Mouse (Mus musculus) kidney, postnatal 0 days (tissue): ENCODE measurements at regions not wholly inside any gene's neighbourhood (a gene's known extent, or its start where the extent isn't known, plus 50 kb on each side); places are given as distances from the start of the nearest gene placed in this dataset.

Experiments used
- ATAC-seq: fragments of 200-750 bp; cut with Nextera tagmentation; replicated peaks from 2 replicates; pipeline ENCODE4 v1.8.0; 2017; ENCODE audit warnings: low read depth, moderate number of reproducible peaks, moderate TSS enrichment, moderate library complexity; ENCODE audit not compliant: low FRiP score
- DNase-seq: peaks from one replicate; pipeline ENCODE4 v3.0.0-alpha.2; 2016; ENCODE audit warnings: low spot score
- H3K27ac ChIP-seq: fragments of 300-500 bp; sonication (generic); 2 replicates; pipeline ENCODE4 v1.5.1; 2014; ENCODE audit warnings: mild to moderate bottlenecking
- H3K27me3 ChIP-seq: fragments of 300-500 bp; sonication (generic); 2 replicates; pipeline ENCODE4 v1.6.1; 2014; ENCODE audit warnings: low read length, mixed read lengths; ENCODE audit not compliant: insufficient read depth
- H3K36me3 ChIP-seq: fragments of 300-500 bp; sonication (generic); 2 replicates; pipeline ENCODE4 v1.6.1; 2014; ENCODE audit warnings: low read length, mixed read lengths; ENCODE audit not compliant: insufficient read depth
- H3K4me1 ChIP-seq: fragments of 300-500 bp; sonication (generic); replicated peaks from 2 replicates; pipeline ENCODE4 v1.6.1; 2014; ENCODE audit warnings: antibody characterized with exemption, low read length, mixed read lengths; ENCODE audit not compliant: insufficient read depth
- H3K4me2 ChIP-seq: fragments of 300-500 bp; sonication (generic); 2 replicates; pipeline ENCODE4 v1.6.1; 2014; ENCODE audit warnings: mild to moderate bottlenecking, low read length, moderate library complexity, mixed read lengths
- H3K4me3 ChIP-seq: fragments of 300-500 bp; sonication (generic); replicated peaks from 2 replicates; pipeline ENCODE4 v1.5.1; 2014; ENCODE audit warnings: low read depth, low read length
- H3K9ac ChIP-seq: fragments of 300-500 bp; sonication (generic); 2 replicates; pipeline ENCODE4 v1.6.1; 2014; ENCODE audit warnings: low read depth, low read length
- H3K9me3 ChIP-seq: fragments of 300-500 bp; sonication (generic); replicated peaks from 2 replicates; pipeline ENCODE4 v1.6.1; 2016; ENCODE audit warnings: low read length, inconsistent platforms, mixed read lengths
- CTCF ChIP-seq: IDR thresholded peaks from 2 replicates; pipeline ENCODE4 v1.5.1; 2016; ENCODE audit warnings: antibody characterized with exemption, low read depth, mild to moderate bottlenecking, moderate library complexity
- WGBS: fragments of 180-500 bp; shearing (Covaris S2); extraction: QIAGEN DNeasy Blood & Tissue Kit; methylation state at CpG from one replicate; pipeline ENCODE4 v1.1.7; 2014; 5-methylcytosine and 5-hydroxymethylcytosine counted together

DNA sequence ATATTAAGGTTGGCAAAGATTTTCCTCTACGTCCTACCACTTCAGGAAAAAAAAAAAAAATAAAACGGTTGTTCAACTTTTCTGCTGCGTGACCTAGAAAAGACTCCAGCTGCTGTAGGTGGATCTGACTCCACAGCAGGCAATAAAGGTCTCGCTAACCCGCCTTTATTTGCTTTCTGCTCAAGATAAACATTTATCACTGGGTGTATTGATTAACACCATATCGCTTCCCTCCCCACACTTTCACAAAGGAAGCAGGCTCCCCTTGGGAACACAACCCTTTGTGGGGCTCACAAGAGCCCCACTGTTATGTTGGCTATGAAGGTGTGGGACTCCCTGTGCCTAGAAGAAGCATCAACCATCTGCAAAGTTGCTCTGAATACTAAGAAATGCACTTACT is 85.1 kb downstream of the Foxa2 start:
- H3K4me2 ChIP-seq: no peak overlapping the region
- DNase-seq (no peak), ATAC-seq (no peak)
- no peak overlapping the region for H3K4me3 ChIP-seq
- H3K36me3 ChIP-seq: no peaks in the 10 kb centered on the region
- no peaks in the 10 kb centered on the region for H3K4me1 ChIP-seq
- no peak overlapping the region for H3K9ac ChIP-seq
- H3K27me3 ChIP-seq: no peaks in the 10 kb centered on the region
- no peaks in the 10 kb centered on the region for H3K9me3 ChIP-seq
- 48% methylated on average over 6 of the region's 6 CpGs for WGBS
- no peak overlapping the region for H3K27ac ChIP-seq
- no peak for TF ChIP-seq CTCF

DNA sequence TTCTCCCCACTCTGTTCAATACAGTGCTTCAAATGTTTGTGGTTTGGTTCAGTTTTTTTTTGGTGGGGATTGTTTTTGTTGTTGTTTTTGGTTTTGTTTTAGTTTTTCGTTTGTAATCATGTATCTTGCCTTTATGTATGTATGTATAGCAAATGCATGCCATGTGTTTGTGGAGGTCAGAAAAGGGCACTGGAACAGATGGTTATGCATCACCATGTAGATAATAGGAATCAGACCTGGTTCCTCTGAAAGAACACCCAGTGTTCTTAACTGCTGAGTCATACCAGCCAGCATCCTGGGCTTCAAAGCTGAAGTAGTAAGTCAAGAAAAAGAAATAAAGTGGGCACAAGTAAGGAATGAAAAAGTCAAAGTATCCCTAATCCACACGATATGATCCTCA is 92.6 kb downstream of the Foxa2 start:
- H3K4me2 ChIP-seq: no peak overlapping the region
- no peak overlapping the region for H3K4me3 ChIP-seq
- H3K9ac ChIP-seq: no peak overlapping the region
- H3K36me3 ChIP-seq: no peaks in the 10 kb centered on the region
- no peaks in the 10 kb centered on the region for H3K9me3 ChIP-seq
- TF ChIP-seq CTCF: no peak
- H3K4me1 ChIP-seq: no peaks in the 10 kb centered on the region
- ATAC-seq: no peak
- H3K27me3 ChIP-seq: no peaks in the 10 kb centered on the region
- no peak for DNase-seq
- 67% methylated on average over 2 of the region's 2 CpGs for WGBS
- no peak overlapping the region for H3K27ac ChIP-seq

DNA sequence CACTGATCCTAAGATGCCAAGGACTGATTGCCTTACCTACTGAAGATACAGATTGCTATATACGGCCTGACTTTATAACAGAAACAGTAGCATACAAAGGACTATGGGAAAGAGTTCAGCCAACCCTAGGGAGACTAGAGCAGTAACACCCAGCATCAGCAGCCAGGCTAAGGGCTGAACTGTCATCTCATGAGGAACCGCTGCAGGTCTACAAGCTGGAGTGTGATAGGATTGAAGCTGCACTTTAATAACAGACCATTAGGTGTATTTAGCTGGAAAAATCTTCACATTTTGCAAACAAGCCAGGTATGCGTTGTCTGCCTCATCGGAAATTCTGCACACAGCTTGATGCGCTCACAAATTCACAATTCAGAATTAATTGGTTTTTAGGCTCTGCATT is 95.5 kb downstream of the Foxa2 start:
- no peak overlapping the region for H3K4me3 ChIP-seq
- no peak overlapping the region for H3K27ac ChIP-seq
- no peaks in the 10 kb centered on the region for H3K4me1 ChIP-seq
- no peak for DNase-seq
- no peaks in the 10 kb centered on the region for H3K27me3 ChIP-seq
- 90% methylated on average over 5 of the region's 5 CpGs for WGBS
- no peaks in the 10 kb centered on the region for H3K9me3 ChIP-seq
- H3K36me3 ChIP-seq: no peaks in the 10 kb centered on the region
- H3K9ac ChIP-seq: no peak overlapping the region
- no peak for TF ChIP-seq CTCF
- H3K4me2 ChIP-seq: no peak overlapping the region
- ATAC-seq: no peak

GRCm38 (mm10) chr2:147944171-147945040 is 102.4 kb downstream of the Foxa2 start:
- DNase-seq (no peak), ATAC-seq (no peak)
- WGBS: 77% methylated on average over 7 of the region's 7 CpGs
- TF ChIP-seq CTCF: no peak
- no peaks in the 10 kb centered on the region for H3K36me3 ChIP-seq
- H3K4me2 ChIP-seq: no peak overlapping the region
- no peaks in the 10 kb centered on the region for H3K4me1 ChIP-seq
- no peaks in the 10 kb centered on the region for H3K27me3 ChIP-seq
- no peak overlapping the region for H3K27ac ChIP-seq
- no peak overlapping the region for H3K4me3 ChIP-seq
- H3K9ac ChIP-seq: no peak overlapping the region
- H3K9me3 ChIP-seq: no peaks in the 10 kb centered on the region

- Histone ChIP-seq H3K36me3 (no peaks in the 10 kb centered on the region), H3K27ac (no peak overlapping the region), H3K4me3 (no peak overlapping the region), H3K9me3 (no peaks in the 10 kb centered on the region), H3K4me1 (no peaks in the 10 kb centered on the region), H3K9ac (no peak overlapping the region), H3K27me3 (no peaks in the 10 kb centered on the region), H3K4me2 (no peak overlapping the region)
- ATAC-seq (no peak), DNase-seq (no peak)
- whole genome bisulfite sequencing: 33% methylated on average over 4 of the region's 4 CpGs
- no peak for TF ChIP-seq CTCF
Observed at GRCm38 (mm10) chr2:147942591-147942990, 104.2 kb downstream of the Foxa2 start.

DNA sequence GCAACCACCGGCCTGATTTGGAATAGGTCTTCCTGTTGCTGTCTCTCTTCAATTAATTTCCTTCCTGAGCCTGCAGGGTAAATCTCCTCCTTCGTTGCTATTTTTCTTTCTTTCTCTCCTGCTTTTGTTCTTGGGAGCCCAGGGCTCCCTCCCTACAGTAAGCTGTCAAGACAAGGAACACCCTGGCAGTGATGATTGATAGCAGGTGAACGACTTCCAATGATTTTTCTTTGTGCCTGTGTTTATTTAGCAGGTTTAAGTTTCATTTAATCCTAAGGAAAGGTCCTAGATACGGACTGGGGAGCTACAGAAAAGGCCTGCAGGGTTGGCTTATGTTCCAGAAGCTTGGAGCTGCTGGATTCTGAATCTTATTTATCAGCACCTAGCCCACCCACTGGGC is 105.5 kb downstream of the Foxa2 start:
- H3K4me1 ChIP-seq: no peaks in the 10 kb centered on the region
- DNase-seq: peak; percentile 38
- no peaks in the 10 kb centered on the region for H3K36me3 ChIP-seq
- no peak overlapping the region for H3K4me2 ChIP-seq
- no peak overlapping the region for H3K4me3 ChIP-seq
- no peak overlapping the region for H3K9ac ChIP-seq
- no peaks in the 10 kb centered on the region for H3K27me3 ChIP-seq
- H3K27ac ChIP-seq: no peak overlapping the region
- H3K9me3 ChIP-seq: no peaks in the 10 kb centered on the region
- 6% methylated on average over 4 of the region's 4 CpGs for WGBS
- no peak for TF ChIP-seq CTCF
- ATAC-seq: no peak

DNA sequence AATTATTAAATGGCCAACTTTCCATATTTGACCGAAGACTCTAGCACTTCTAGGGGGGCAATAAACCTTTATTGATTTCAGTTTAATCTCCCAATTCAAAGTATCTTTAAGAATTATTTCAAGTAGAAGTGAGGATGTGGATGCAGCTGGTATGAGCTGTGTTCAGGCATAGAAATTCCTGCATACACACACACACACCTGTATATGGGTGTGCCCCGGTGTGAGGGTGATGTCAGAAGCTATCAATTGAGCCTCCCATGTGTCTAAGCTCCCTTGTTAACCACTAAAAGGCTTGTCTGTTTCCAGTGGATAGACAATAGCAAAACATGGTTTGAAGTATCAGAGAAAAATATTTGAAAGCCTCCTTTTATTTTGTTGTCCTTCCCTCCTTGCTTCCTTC is 114.3 kb downstream of the Foxa2 start:
- no peaks in the 10 kb centered on the region for H3K9me3 ChIP-seq
- H3K4me1 ChIP-seq: 0 out of 2 replicates have a peak, but pooled peaks cover 7% of the 10 kb centered on the region
- H3K36me3 ChIP-seq: no peaks in the 10 kb centered on the region
- H3K27ac ChIP-seq: no peak overlapping the region
- no peak for ATAC-seq
- no peak for DNase-seq
- TF ChIP-seq CTCF: no peak
- H3K9ac ChIP-seq: no peak overlapping the region
- no peaks in the 10 kb centered on the region for H3K27me3 ChIP-seq
- H3K4me3 ChIP-seq: no peak overlapping the region
- no peak overlapping the region for H3K4me2 ChIP-seq
- 88% methylated on average over 2 of the region's 2 CpGs for WGBS
